ENCODE assay signal across 12 mouse cellular contexts in the genomic region with DNA sequence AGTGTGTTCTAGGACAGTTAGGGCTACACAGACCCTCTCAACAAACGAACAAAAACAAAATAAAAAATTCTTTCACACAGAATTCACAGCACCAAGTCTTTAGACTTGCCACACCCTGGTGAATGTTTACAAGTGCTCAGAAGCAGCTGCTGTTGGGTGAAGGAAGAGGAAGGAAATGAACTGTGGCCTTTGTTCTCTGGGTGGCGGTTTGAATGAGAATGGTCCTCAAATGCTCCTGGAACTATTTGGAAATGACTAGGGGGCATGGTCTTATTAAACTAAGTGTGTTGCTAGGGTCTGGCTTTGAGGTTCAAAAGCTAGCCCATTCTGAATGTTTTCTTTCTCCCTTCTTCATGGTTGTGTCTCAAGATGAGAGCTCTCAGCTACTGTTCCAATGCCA. TPM values are rescaled to one million over a fixed set of nuclear protein-coding genes. Genes with fewer than 3 reads are reported as not detected.
A peak's percentile ranks its signal among the peaks of the same experiment; 100 is the strongest.
DNase-seq lines count a peak whose midpoint lies in the region; ATAC-seq and TF ChIP-seq lines count a peak whose summit lies in the region.
"Had no signal": no experiment of that assay in that cellular context is flagged by ENCODE, and none has a peak within 500 bp of the region (broad histone marks: within the 10 kb centered on the region; RNA-seq: fewer than 3 reads in every experiment).

No protein-coding gene starts in this region.

- no peak for DNase-seq in adrenal gland, adult 18-20 months (ENCODE audit: low spot score in 2 of 2)
- DNase-seq in embryo, embryonic 10 days (ENCODE audit: low spot score) = no peak
- DNase-seq in gastrocnemius, postnatal 14 days = no peak

- 0 out of 2 replicates have a peak, but pooled peaks cover 5% of the 10 kb centered on the region for H3K4me1 ChIP-seq in heart, embryonic 16.5 days (ENCODE audit: control insufficient read depth, insufficient read depth, low read length)
- no peaks in the 10 kb centered on the region for H3K4me1 ChIP-seq in heart, embryonic 12.5 days (replicated peaks)
- H3K4me1 ChIP-seq in cortical plate, adult 2 months (ENCODE audit: control insufficient read depth, insufficient read depth, low read length) = peaks cover 2% of the 10 kb centered on the region
- H3K4me1 ChIP-seq: heart, embryonic 13.5 days; limb, embryonic 12.5 days; stomach, embryonic 15.5 days had no signal

- H3K36me3 ChIP-seq in heart, embryonic 16.5 days (ENCODE audit: control insufficient read depth, insufficient read depth) = no peaks in the 10 kb centered on the region
- H3K36me3 ChIP-seq in heart, embryonic 12.5 days = no peaks in the 10 kb centered on the region
- H3K36me3 ChIP-seq: heart, embryonic 13.5 days; limb, embryonic 12.5 days; stomach, embryonic 15.5 days had no signal

- intact Hi-C loops in gastrocnemius, postnatal 14 days (cut with DNase I; ENCODE audit: low total_unique reads) = no loop called here

- no peak overlapping the region for H3K9ac ChIP-seq in heart, embryonic 16.5 days (ENCODE audit: low read length)
- H3K9ac ChIP-seq in heart, embryonic 12.5 days = no peak overlapping the region
- H3K9ac ChIP-seq: heart, embryonic 13.5 days; limb, embryonic 12.5 days; stomach, embryonic 15.5 days had no signal

- no peak overlapping the region for H3K4me3 ChIP-seq in heart, embryonic 16.5 days (ENCODE audit: low read length)
- no peak overlapping the region for H3K4me3 ChIP-seq in heart, embryonic 12.5 days
- H3K4me3 ChIP-seq in cortical plate, adult 2 months (ENCODE audit: insufficient read depth, low read length) = no peak overlapping the region
- H3K4me3 ChIP-seq: heart, embryonic 13.5 days; limb, embryonic 12.5 days; stomach, embryonic 15.5 days had no signal

- H3K27ac ChIP-seq in heart, embryonic 16.5 days (ENCODE audit: low read length) = peak overlapping the region; percentile 5; the same call in 1 of the 2 replicates
- no peak overlapping the region for H3K27ac ChIP-seq in heart, embryonic 12.5 days (ENCODE audit: poor library complexity, severe bottlenecking)
- H3K27ac ChIP-seq in cortical plate, adult 2 months (ENCODE audit: insufficient read depth, low read length) = peak overlapping the region; percentile 88
- H3K27ac ChIP-seq: heart, embryonic 13.5 days; kidney, postnatal 0 days; limb, embryonic 12.5 days; stomach, embryonic 15.5 days had no signal

- 63% methylated on average over 2 of the region's 2 CpGs for WGBS in heart, embryonic 16.5 days
- WGBS in heart, embryonic 12.5 days = 80% methylated on average over 2 of the region's 2 CpGs

- no peak for TF ChIP-seq POLR2A in cortical plate, adult 2 months (IDR thresholded peaks at IDR 0.05; ENCODE audit: extremely low read depth, insufficient read depth, low read length)

- no peak overlapping the region for H3K4me2 ChIP-seq in heart, embryonic 16.5 days (ENCODE audit: low read depth, low read length)
- no peak overlapping the region for H3K4me2 ChIP-seq in heart, embryonic 12.5 days
- H3K4me2 ChIP-seq: heart, embryonic 13.5 days; limb, embryonic 12.5 days; stomach, embryonic 15.5 days had no signal

- ATAC-seq in heart, embryonic 16.5 days (replicated peaks; ENCODE audit: extremely low read depth, insufficient read depth, low FRiP score) = no peak; the same call in 1 of the 2 replicates
- ATAC-seq in heart, embryonic 12.5 days (ENCODE audit: insufficient number of reproducible peaks, low FRiP score) = no peak
- peak; percentile 62 for ATAC-seq in CD4-positive, CD25-positive, alpha-beta regulatory T cell, adult 4 months
- peak; percentile 57 for ATAC-seq in neutrophil, adult 5-6 weeks (ENCODE audit: extremely low read depth, insufficient number of reproducible peaks, low FRiP score, poor library complexity, severe bottlenecking)

- no peaks in the 10 kb centered on the region for H3K27me3 ChIP-seq in heart, embryonic 16.5 days (ENCODE audit: control insufficient read depth, insufficient read depth, low read length)
- H3K27me3 ChIP-seq in heart, embryonic 12.5 days (replicated peaks) = no peaks in the 10 kb centered on the region
- H3K27me3 ChIP-seq: heart, embryonic 13.5 days; limb, embryonic 12.5 days; stomach, embryonic 15.5 days had no signal

- no peak for TF ChIP-seq CTCF in cortical plate, adult 2 months (IDR thresholded peaks at IDR 0.05; ENCODE audit: extremely low read depth, insufficient read depth, low read length)

- H3K9me3 ChIP-seq in heart, embryonic 16.5 days (replicated peaks; ENCODE audit: control insufficient read depth, low read length) = no peaks in the 10 kb centered on the region
- no peaks in the 10 kb centered on the region for H3K9me3 ChIP-seq in heart, embryonic 12.5 days (replicated peaks)
- H3K9me3 ChIP-seq: heart, embryonic 13.5 days; limb, embryonic 12.5 days; stomach, embryonic 15.5 days had no signal

RNA-seq across cellular contexts. Expression of gene Zdhhc20, which starts 18.4 kb away (rescaled TPM):
- polyA plus RNA-seq in heart, embryonic 16.5 days (2015; fragmentation: Nextera tagmentation; extraction: Ambion mirVana) = 36.5 and 40.9 TPM in 2 replicates
- 47.3 and 48.6 TPM in 2 replicates for polyA plus RNA-seq in heart, embryonic 12.5 days (2016; fragmentation: Nextera tagmentation; extraction: Ambion mirVana)
- polyA plus RNA-seq in CD4-positive, CD25-positive, alpha-beta regulatory T cell, adult 4 months (2017; shearing (Covaris generic)) = 100 to 1,000 TPM; 212 to 215 TPM
- polyA plus RNA-seq in cortical plate, adult 2 months (2012; rRNA removed) = 28.2 and 28.7 TPM in 2 replicates
- total RNA-seq in neutrophil, adult 5-6 weeks (2017) = 86.4 and 94.2 TPM in 2 replicates
- total RNA-seq in adrenal gland, adult 18-20 months (2021) = 10 to 100 TPM; 25.6 to 40.2 TPM
- total RNA-seq in gastrocnemius, postnatal 14 days (2021) = 10 to 100 TPM in 1 of 2 experiments, 1 to 10 TPM in 1; 9.0 to 13.6 TPM

Comparison
In these comparisons a context has a peak if more than half of its experiments do, and no peak if none do; other contexts are left out.
1. ATAC-seq: peak in CD4-positive, CD25-positive, alpha-beta regulatory T cell, adult 4 months (single experiment) and neutrophil, adult 5-6 weeks (single experiment); none in heart, embryonic 16.5 days (single experiment) and heart, embryonic 12.5 days (single experiment).